In the genomic region with DNA sequence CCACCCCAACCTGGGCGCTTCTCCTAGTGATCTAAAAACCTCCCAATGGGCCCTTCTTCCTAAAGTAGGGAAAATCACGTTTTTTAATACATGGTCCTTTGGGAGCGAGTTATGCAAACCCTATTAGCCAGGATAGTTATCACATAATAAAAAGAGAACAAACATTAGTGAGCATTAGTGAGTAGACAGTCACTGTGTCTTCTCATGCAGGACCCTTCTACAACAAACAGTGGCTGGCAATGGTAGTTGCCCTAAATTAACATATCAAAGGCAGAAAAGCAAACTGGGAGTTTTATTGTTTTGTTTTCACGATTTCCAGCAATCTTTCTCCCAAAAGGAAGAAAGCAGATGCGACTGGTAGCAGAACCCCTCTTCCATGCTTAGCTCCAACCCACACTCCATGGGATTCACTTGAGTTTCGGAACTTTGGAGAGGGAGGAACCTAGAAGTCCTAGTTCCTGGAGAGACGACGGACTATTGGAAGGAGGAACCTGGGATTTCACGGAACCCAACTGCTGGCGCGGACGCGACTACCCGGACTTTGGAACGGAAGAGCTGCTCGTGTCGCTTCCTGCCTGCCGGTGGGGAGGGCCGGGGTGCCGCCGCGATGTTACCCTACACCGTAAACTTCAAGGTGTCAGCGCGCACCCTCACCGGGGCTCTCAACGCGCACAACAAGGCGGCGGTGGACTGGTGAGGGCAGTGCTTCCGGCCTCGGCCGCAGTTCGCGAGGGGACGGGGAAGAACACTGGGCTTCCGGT, we compare ENCODE assay signal across 8 mouse cellular contexts. TPM values are rescaled to one million over a fixed set of nuclear protein-coding genes. Genes with fewer than 3 reads are reported as not detected.
A peak's percentile ranks its signal among the peaks of the same experiment; 100 is the strongest.
DNase-seq lines count a peak whose midpoint lies in the region; ATAC-seq lines count a peak whose summit lies in the region.

Wdr11 (plus strand) TSS at position 493 of the 761 bp plus-strand sequence.

- H3K9me3 ChIP-seq in hindbrain, embryonic 14.5 days (ENCODE audit: control insufficient read depth, low read length), result no peaks in the 10 kb centered on the region

- peak; percentile 81 for ATAC-seq in hindbrain, embryonic 14.5 days (ENCODE audit: low FRiP score)

- H3K4me2 ChIP-seq in hindbrain, embryonic 14.5 days (replicated peaks), result peak within 1 kb of the TSS; percentile 51

- peak within 1 kb of the TSS; percentile 67 for H3K4me3 ChIP-seq in hindbrain, embryonic 14.5 days (replicated peaks; ENCODE audit: low read length)

- peaks cover 15% of the 10 kb centered on the region; the same call in 1 of the 2 replicates for H3K4me1 ChIP-seq in hindbrain, embryonic 14.5 days (replicated peaks; ENCODE audit: control insufficient read depth, insufficient read depth, low read length)

- H3K36me3 ChIP-seq in hindbrain, embryonic 14.5 days (replicated peaks; ENCODE audit: control insufficient read depth, insufficient read depth), result peaks cover 7% of the 10 kb centered on the region; the same call in 1 of the 2 replicates

- DNase-seq in R1 (ENCODE audit: low read depth, low spot score), result peak; percentile 89
- DNase-seq in cerebellum, postnatal 25 days, result peak; percentile 87 to 88
- DNase-seq in frontal cortex, postnatal 25 days (ENCODE audit: low spot score in 2 of 2), result peak; percentile 63 to 71
- peak; percentile 78 for DNase-seq in hindbrain, embryonic 14.5 days (ENCODE audit: low spot score)
- DNase-seq in layer of hippocampus, postnatal 36 days, result peak; percentile 82
- DNase-seq in lung, postnatal 36 days, result peak; percentile 85
- DNase-seq in retina, postnatal 1 day, result peak; percentile 92
- DNase-seq in urinary bladder, adult 18-20 months (ENCODE audit: low spot score in 2 of 2), result peak; percentile 68 to 81

- H3K9ac ChIP-seq in hindbrain, embryonic 14.5 days, result peak within 1 kb of the TSS; percentile 75

- WGBS in hindbrain, embryonic 14.5 days, result 4% methylated on average over 37 of the region's 37 CpGs

- peak within 1 kb of the TSS; percentile 90 for H3K27ac ChIP-seq in hindbrain, embryonic 14.5 days

- H3K27me3 ChIP-seq in hindbrain, embryonic 14.5 days (ENCODE audit: control insufficient read depth, insufficient read depth, low read length), result no peaks in the 10 kb centered on the region

RNA-seq across cellular contexts. Expression of gene Wdr11, which starts in this region (rescaled TPM):
- 35.5 and 36.9 TPM in 2 replicates for polyA plus RNA-seq in hindbrain, embryonic 14.5 days (2014; fragmentation: Nextera tagmentation; extraction: Ambion mirVana)
- total RNA-seq in layer of hippocampus, postnatal 36 days (2021), result 10 to 100 TPM; 46.4 to 47.2 TPM

Comparison
In these comparisons a context has a peak if more than half of its experiments do, and no peak if none do; other contexts are left out.
1. Peak in every context shown above with its lines: DNase-seq, ATAC-seq, H3K4me3 ChIP-seq and H3K27ac ChIP-seq.